Mouse (Mus musculus) cortical plate, adult 2 months (tissue): ENCODE measurements around the gene Ppp1r16b. TPM values are rescaled to one million over a fixed set of nuclear protein-coding genes. Genes with fewer than 3 reads are reported as not detected.
"Not testable (repeated sequence)": the region's sequence is repeated elsewhere in the genome, so short reads cannot be mapped to it uniquely, and the experiment has no call there.

Experiments used
- H3K27ac ChIP-seq: fragments of 200-500 bp; 2 replicates; pipeline ENCODE4 v1.5.1; 2012; ENCODE audit warnings: low read length, control low read depth, inconsistent platforms; ENCODE audit not compliant: insufficient read depth
- H3K4me1 ChIP-seq: fragments of 200-500 bp; 2 replicates; pipeline ENCODE4 v1.6.1; 2011; ENCODE audit warnings: low read length; ENCODE audit not compliant: control insufficient read depth, insufficient read depth
- H3K4me3 ChIP-seq: fragments of 200-500 bp; 2 replicates; pipeline ENCODE4 v1.5.1; 2011; ENCODE audit warnings: mild to moderate bottlenecking, low read length, control low read depth; ENCODE audit not compliant: insufficient read depth
- CTCF ChIP-seq: fragments of 200-500 bp; IDR thresholded peaks from 2 replicates; pipeline ENCODE4 v1.5.1; 2011; ENCODE audit warnings: mild to moderate bottlenecking, control low read depth, low read length; ENCODE audit not compliant: insufficient read depth; ENCODE audit errors: extremely low read depth
- POLR2A ChIP-seq: fragments of 200-500 bp; IDR thresholded peaks from 2 replicates; pipeline ENCODE4 v1.6.1; 2011; ENCODE audit warnings: mild to moderate bottlenecking, low read length, control low read depth; ENCODE audit not compliant: insufficient read depth; ENCODE audit errors: extremely low read depth
- polyA plus RNA-seq: library from polyadenylated mRNA; depleted of rRNA; stranded (reverse); fragments of >200 nt; gene quantifications from 2 replicates; pipeline ENCODE4 v1.2.3, GENCODE M21; 2012

Ppp1r16b gene
- polyA plus RNA-seq, 1 experiment = 55.4 TPM

DNA sequence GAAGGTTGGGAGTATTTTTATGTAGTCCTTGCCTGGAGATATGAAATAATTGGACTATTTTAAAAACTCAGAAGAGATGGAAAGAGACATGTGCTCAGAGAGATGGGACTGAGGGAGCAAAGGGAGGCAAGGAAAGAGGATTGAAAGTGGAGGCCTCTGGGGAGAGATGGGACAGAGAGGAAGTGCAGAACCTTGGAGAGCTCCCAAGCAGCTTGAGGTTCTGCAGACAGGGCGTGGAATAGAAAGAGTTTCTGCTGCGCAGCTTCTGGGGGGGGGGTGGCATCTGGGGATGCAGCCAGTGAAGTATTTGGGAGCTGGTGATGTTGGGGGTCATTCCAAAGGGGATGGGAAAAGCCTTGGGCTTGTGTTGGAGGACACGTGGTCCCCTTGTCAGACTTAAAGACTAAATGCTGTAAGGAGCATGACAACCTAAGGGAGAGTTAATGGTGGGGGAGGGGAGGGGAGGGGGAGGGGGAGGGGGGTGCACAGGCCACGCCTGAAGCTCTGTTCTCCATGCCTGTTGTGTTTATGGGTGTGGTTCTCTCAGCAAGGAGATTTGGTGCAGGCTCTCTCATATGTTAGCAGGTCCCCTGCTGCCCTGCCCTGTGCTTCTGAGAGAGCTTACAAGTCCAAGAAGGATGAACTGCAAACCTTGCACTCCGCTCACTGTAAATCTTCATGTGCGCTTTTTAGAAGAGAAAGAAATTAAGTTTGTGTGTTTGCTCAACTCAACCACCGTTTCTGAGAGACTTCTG, 63.0 kb downstream of the Ppp1r16b start:
- peaks cover 22% of the 10 kb centered on the region for H3K4me1 ChIP-seq
- TF ChIP-seq CTCF (no peak), POLR2A (no peak)
- H3K27ac ChIP-seq = peak overlapping the region; percentile 22; the same call in 1 of the 2 replicates
- H3K4me3 ChIP-seq = no peak overlapping the region

DNA sequence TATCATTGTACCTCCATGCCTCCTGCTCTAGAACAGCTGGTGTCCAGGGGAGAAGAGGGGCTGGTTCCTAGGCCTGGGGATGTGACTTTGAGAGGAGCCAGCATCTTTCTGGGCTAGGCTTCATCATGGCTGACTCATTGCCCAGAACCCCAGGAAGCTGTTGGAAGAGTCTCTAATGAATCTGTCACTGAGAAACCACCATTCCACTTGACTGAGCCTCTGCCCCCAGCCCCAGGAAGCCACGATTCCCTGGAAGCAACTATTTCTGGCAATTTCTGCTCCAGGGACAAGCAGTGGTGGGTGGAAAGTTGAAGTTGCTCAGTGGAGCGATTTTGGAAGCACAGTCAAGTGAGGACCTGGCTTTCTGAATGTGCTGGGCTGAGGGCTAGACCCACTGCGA, 65.7 kb downstream of the Ppp1r16b start:
- Histone ChIP-seq H3K4me1 (peaks cover 21% of the 10 kb centered on the region), H3K4me3 (no peak overlapping the region), H3K27ac (peak overlapping the region; percentile 39)
- TF ChIP-seq CTCF (no peak), POLR2A (no peak)

- peaks cover 17% of the 10 kb centered on the region for H3K4me1 ChIP-seq
- peak overlapping the region; percentile 62 for H3K27ac ChIP-seq
- no peak overlapping the region for H3K4me3 ChIP-seq
- TF ChIP-seq POLR2A (no peak), CTCF (no peak)
Measured at GRCm38 (mm10) chr2:158732521-158732920, 67.3 kb downstream of the Ppp1r16b start.

GRCm38 (mm10) chr2:158733136-158733535, 67.9 kb downstream of the Ppp1r16b start:
- Histone ChIP-seq H3K27ac (peak overlapping the region; percentile 62), H3K4me1 (peaks cover 17% of the 10 kb centered on the region), H3K4me3 (no peak overlapping the region)
- TF ChIP-seq POLR2A (no peak), CTCF (no peak)

DNA sequence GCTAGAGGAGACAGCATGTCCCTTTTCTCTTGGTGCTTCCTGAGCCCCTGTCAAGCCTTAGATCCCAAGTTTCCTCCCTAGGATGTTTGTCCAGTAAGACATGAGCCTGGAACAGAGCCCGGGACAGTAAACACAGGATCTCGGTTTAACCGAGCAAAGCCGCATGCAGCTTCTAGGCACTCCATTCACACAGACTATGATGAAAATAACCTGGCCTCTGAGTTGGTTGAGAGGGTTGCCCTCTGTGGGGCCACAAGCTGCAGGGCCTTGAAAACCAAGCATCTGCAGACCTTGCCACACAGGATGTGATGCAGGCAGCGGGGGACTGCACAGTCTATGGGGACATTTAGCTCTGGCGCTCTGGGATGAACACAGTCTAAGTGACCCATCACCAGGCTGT, 68.7 kb downstream of the Ppp1r16b start:
- no peak for TF ChIP-seq POLR2A
- no peak for TF ChIP-seq CTCF
- no peak overlapping the region for H3K4me3 ChIP-seq
- peaks cover 17% of the 10 kb centered on the region for H3K4me1 ChIP-seq
- H3K27ac ChIP-seq = peak overlapping the region; percentile 62

- H3K4me1 ChIP-seq = peaks cover 17% of the 10 kb centered on the region
- TF ChIP-seq POLR2A (no peak), CTCF (no peak)
- no peak overlapping the region for H3K4me3 ChIP-seq
- H3K27ac ChIP-seq = peak overlapping the region; percentile 62
Measured at GRCm38 (mm10) chr2:158734500-158735152, 69.4 kb downstream of the Ppp1r16b start.

DNA sequence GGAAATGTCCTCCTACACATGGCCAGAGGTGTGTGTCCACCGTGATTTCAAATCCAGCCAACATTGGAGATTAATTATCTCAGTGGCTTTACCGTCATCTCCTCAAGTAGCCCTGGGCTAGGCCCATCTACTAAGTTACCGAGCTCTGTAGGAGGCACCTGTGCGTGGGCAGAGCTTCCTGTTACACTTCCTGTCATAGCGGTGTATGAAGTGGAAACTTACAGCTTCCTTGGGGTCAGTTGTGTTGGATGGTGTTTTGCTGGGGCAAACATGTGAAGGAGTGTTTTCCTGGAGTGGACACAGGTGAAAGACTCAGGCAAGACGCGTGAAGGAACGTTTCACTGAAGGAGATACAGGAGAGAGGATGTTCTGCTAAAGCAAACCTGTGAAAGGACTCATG, 70.1 kb downstream of the Ppp1r16b start:
- TF ChIP-seq CTCF (no peak), POLR2A (no peak)
- H3K4me3 ChIP-seq = no peak overlapping the region
- H3K27ac ChIP-seq = peak overlapping the region; percentile 40
- peaks cover 17% of the 10 kb centered on the region for H3K4me1 ChIP-seq

DNA sequence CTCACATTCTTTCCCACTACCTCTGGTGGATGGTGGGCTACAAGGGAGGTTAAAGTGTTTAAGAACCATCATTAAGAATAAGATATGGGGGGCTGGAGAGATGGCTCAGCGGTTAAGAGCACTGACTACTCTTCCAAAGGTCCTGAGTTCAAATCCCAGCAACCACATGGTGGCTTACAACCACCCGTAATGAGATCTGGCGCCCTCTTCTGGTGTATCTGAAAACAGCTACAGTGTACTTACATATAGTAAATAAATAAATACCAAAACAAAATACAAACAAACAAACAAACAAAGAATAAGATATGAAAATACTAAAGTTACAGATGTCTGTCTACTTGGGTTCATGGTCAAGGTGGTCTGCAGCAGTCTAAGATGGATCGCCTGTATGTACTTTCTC, 71.0 kb downstream of the Ppp1r16b start:
- H3K4me3 ChIP-seq, H3K27ac ChIP-seq: not testable (repeated sequence)
- H3K4me1 ChIP-seq = peaks cover 10% of the 10 kb centered on the region

DNA sequence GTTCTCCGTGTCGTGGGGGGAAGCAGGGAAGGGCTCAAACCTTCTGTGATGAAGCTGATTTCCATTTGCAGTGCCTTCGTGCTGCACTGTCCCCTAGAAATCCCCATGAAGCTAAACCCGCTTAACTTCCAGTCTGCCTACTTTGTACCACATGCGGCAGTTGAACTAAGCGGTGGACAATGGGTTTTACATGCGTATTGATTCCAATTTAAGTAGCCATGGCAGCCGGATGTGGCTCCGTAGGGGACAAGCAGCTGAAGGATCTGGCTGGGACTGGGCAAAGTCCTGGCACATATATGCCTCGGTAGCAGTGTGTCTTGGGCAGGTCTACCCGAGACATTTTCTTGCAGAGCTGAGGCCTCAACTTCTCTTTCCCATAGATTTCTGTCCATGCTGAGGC, 73.4 kb downstream of the Ppp1r16b start:
- Histone ChIP-seq H3K27ac (peak overlapping the region; percentile 75), H3K4me3 (no peak overlapping the region), H3K4me1 (peaks cover 4% of the 10 kb centered on the region)
- no peak for TF ChIP-seq CTCF
- no peak for TF ChIP-seq POLR2A

GRCm38 (mm10) chr2:158739113-158739512, 73.9 kb downstream of the Ppp1r16b start:
- Histone ChIP-seq H3K4me1 (peaks cover 4% of the 10 kb centered on the region), H3K27ac (peak overlapping the region; percentile 75; the same call in 1 of the 2 replicates), H3K4me3 (no peak overlapping the region)
- no peak for TF ChIP-seq CTCF
- no peak for TF ChIP-seq POLR2A
